Mouse (Mus musculus): Measurements from ENCODE around the gene Plekha8. TPM values are rescaled to one million over a fixed set of nuclear protein-coding genes. Genes with fewer than 3 reads are reported as not detected.
A peak's percentile ranks its signal among the peaks of the same experiment; 100 is the strongest.

The Plekha8 gene
- polyA plus RNA-seq, 1 experiment from 2014 or later, result 13.9 TPM

DNA sequence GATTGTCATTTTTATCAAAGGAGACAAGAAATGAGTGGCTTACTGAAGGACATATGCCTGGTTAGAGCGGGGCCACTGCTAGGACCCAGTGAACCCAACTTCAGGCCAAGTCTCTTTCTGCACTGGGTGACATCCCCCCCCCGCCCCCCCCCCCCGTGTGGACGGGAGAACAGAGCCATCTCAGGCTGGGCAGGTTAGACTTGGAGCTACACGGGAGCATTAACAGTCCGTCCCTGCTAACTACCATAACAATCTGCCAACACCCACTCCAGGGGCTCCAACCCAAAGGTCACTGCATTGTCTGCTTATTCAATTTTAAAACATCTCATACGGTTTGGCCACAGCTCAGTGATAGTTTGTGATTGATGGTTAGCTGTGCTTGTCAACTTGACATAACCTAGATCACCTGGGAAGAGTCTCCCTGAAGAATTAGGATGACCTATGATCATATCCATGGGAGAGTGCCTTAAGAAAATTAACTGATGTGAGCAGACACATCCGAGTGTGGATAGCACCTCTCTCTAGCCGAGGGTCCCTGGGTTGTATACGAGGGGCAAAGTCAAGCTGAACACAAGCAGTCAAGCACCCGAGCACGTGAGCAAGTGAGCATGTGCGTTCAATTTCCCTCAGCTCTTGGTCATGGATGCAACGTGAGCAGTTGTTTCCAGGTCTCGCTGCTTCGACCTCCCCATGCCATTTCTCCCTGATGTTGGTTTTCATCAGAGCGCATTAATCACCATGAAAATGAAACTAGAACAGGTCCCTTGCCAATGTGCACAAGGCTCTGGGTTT is 32.7 kb upstream of the Plekha8 start:
- Histone ChIP-seq H3K4me2 (no peak overlapping the region), H3K27ac (ENCODE audit: poor library complexity, severe bottlenecking) (no peak overlapping the region)
- 70% methylated on average over 17 of the region's 17 CpGs for WGBS

GRCm38 (mm10) chr6:54563561-54563960 is 31.4 kb upstream of the Plekha8 start:
- Histone ChIP-seq H3K9me3 (replicated peaks) (no peaks in the 10 kb centered on the region), H3K4me1 (replicated peaks) (peaks cover 11% of the 10 kb centered on the region), H3K36me3 (no peaks in the 10 kb centered on the region), H3K4me3 (no peak overlapping the region), H3K9ac (no peak overlapping the region), H3K27ac (ENCODE audit: poor library complexity, severe bottlenecking) (no peak overlapping the region), H3K4me2 (no peak overlapping the region), H3K27me3 (replicated peaks) (peaks cover 19% of the 10 kb centered on the region)
- WGBS, result 94% methylated on average over 4 of the region's 4 CpGs
- no peak for ATAC-seq (ENCODE audit: insufficient number of reproducible peaks, low FRiP score)

More for the DNA sequence above, 32.7 kb upstream of the Plekha8 start:
- no peak for ATAC-seq (ENCODE audit: insufficient number of reproducible peaks, low FRiP score)
- H3K9ac ChIP-seq, result no peak overlapping the region
- peaks cover 16% of the 10 kb centered on the region for H3K27me3 ChIP-seq (replicated peaks)
- H3K9me3 ChIP-seq (replicated peaks), result no peaks in the 10 kb centered on the region
- peaks cover 11% of the 10 kb centered on the region for H3K4me1 ChIP-seq (replicated peaks)
- H3K4me3 ChIP-seq, result no peak overlapping the region
- peaks cover 3% of the 10 kb centered on the region; the same call in 1 of the 2 replicates for H3K36me3 ChIP-seq

GRCm38 (mm10) chr6:54564506-54564991 is 30.4 kb upstream of the Plekha8 start:
- Histone ChIP-seq H3K27ac (ENCODE audit: poor library complexity, severe bottlenecking) (no peak overlapping the region), H3K36me3 (no peaks in the 10 kb centered on the region), H3K9ac (no peak overlapping the region), H3K27me3 (replicated peaks) (peaks cover 19% of the 10 kb centered on the region), H3K4me3 (no peak overlapping the region), H3K4me2 (peak overlapping the region; percentile 96), H3K9me3 (replicated peaks) (no peaks in the 10 kb centered on the region), H3K4me1 (replicated peaks) (peaks cover 11% of the 10 kb centered on the region)
- no peak for ATAC-seq (ENCODE audit: insufficient number of reproducible peaks, low FRiP score)
- whole genome bisulfite sequencing, result 58% methylated on average over 9 of the region's 9 CpGs

DNA sequence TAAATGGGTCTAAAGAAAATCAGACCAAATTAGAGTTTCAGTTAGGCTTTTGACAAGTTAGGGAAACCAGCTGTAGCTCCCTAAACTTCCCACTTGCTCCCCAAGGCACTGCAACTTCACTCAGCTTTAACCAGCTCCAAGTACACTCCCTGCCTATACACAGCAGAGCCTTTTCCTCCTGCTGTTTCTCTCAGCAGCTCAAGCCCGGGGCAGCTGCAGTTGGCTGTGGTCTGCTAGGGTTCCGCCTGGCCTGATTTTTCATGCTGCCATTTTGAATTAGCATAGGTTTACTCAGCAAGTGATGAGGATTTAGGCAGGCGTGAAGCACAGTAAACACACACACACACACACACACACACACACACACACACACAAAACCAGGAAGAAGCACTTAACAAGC is 29.9 kb upstream of the Plekha8 start:
- Histone ChIP-seq H3K27me3 (replicated peaks) (peaks cover 15% of the 10 kb centered on the region), H3K9me3 (replicated peaks) (no peaks in the 10 kb centered on the region), H3K4me1 (replicated peaks) (peaks cover 11% of the 10 kb centered on the region), H3K27ac (ENCODE audit: poor library complexity, severe bottlenecking) (no peak overlapping the region), H3K4me3 (peak overlapping the region; percentile 65), H3K4me2 (peak overlapping the region; percentile 96), H3K9ac (no peak overlapping the region), H3K36me3 (no peaks in the 10 kb centered on the region)
- 46% methylated on average over 3 of the region's 3 CpGs for WGBS
- ATAC-seq (ENCODE audit: insufficient number of reproducible peaks, low FRiP score), result no peak

DNA sequence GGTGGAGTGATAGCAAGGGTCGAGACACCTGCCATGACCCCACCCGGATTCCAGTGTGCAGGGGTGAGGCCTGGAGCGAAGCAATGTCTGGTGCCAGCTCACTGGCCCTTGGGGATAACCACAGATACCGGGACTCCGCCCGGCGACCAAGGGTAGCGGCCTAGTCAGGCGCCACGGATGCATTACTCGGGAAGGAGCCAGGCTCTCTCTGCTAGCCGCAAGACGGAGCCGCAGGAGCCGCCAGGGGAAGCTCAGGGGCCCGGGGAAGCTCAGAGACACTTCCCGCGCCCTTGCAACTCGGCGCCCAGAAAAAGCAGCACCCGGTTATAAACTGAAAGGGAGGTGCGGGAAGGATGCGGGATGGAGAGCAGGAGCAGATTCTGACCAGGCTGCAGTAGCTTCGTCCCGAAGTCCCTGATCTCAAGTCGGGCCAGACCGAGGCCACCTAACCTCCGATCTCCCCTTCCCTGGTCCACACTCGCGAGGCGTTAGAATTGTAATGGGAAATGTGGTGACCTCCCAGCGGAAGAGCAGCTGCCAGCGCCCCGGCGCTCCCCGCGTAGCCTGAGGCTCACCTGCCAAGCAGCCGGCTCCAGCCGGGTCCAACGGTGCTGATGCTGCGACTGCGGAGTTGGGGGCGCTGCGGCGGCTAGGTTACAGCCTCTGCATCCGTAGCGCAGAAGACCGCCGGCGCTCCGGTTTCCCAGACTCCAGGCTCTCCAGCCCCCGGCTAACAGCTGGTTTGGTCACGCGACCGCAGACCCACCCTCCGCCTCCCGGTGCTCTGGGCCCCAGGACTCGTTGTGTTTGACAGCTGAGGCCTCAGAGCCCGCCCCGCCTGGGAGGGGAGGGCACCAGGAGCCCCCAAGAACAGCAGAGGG is 29.0 kb upstream of the Plekha8 start, which contains the start of gene Scrn1:
Scrn1 (minus strand) TSS at position 825 of the 881 bp plus-strand sequence.
- no peaks in the 10 kb centered on the region for H3K36me3 ChIP-seq
- H3K4me2 ChIP-seq, result peak within 1 kb of the TSS; percentile 96
- H3K9ac ChIP-seq, result peak within 1 kb of the TSS; percentile 77
- H3K4me3 ChIP-seq, result peak within 1 kb of the TSS; percentile 65
- 1% methylated on average over 60 of the region's 60 CpGs for WGBS
- peak within 1 kb of the TSS; percentile 56 for H3K27ac ChIP-seq (ENCODE audit: poor library complexity, severe bottlenecking)
- no peaks in the 10 kb centered on the region for H3K9me3 ChIP-seq (replicated peaks)
- peaks cover 11% of the 10 kb centered on the region for H3K4me1 ChIP-seq (replicated peaks)
- peak; percentile 74 for ATAC-seq (ENCODE audit: insufficient number of reproducible peaks, low FRiP score)
- H3K27me3 ChIP-seq (replicated peaks), result peaks cover 14% of the 10 kb centered on the region

- H3K4me3 ChIP-seq, result peak overlapping the region; percentile 65
- WGBS, result 13% methylated on average over 6 of the region's 6 CpGs
- H3K4me2 ChIP-seq, result peak overlapping the region; percentile 96
- no peaks in the 10 kb centered on the region for H3K9me3 ChIP-seq (replicated peaks)
- no peak for ATAC-seq (ENCODE audit: insufficient number of reproducible peaks, low FRiP score)
- peak overlapping the region; percentile 77; the same call in 1 of the 2 replicates for H3K9ac ChIP-seq
- H3K36me3 ChIP-seq, result no peaks in the 10 kb centered on the region
- no peak overlapping the region for H3K27ac ChIP-seq (ENCODE audit: poor library complexity, severe bottlenecking)
- peaks cover 11% of the 10 kb centered on the region for H3K4me1 ChIP-seq (replicated peaks)
- peaks cover 14% of the 10 kb centered on the region for H3K27me3 ChIP-seq (replicated peaks)
These were observed 28.4 kb upstream of the Plekha8 start for GRCm38 (mm10) chr6:54566546-54566919.

DNA sequence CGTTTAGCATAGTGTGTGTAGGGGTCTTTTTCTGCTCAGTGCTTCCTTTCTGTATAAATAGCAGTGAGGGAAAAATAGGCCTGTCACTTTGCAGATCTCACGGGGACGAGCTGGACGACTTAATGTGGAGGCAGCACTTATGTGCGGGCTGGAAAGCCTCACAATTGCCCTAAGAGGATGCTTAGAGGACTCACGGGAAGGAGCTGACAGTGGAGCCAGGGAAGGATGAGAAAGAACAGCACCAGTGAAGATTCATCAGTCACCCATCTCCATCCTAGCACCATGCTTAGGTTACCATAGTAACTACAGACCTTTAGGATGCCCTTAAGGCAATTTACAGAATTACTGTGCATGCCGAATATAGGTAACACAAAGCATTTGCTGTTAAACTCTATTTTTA is 25.1 kb upstream of the Plekha8 start:
- no peaks in the 10 kb centered on the region for H3K36me3 ChIP-seq
- no peak overlapping the region for H3K27ac ChIP-seq (ENCODE audit: poor library complexity, severe bottlenecking)
- H3K4me1 ChIP-seq (replicated peaks), result peaks cover 13% of the 10 kb centered on the region; the same call in 1 of the 2 replicates
- WGBS, result 33% methylated on average over 7 of the region's 7 CpGs
- no peaks in the 10 kb centered on the region for H3K9me3 ChIP-seq (replicated peaks)
- H3K4me3 ChIP-seq, result no peak overlapping the region
- peaks cover 7% of the 10 kb centered on the region for H3K27me3 ChIP-seq (replicated peaks)
- no peak for ATAC-seq (ENCODE audit: insufficient number of reproducible peaks, low FRiP score)
- H3K9ac ChIP-seq, result no peak overlapping the region
- H3K4me2 ChIP-seq, result no peak overlapping the region

GRCm38 (mm10) chr6:54573218-54573955 is 21.5 kb upstream of the Plekha8 start:
- H3K9me3 ChIP-seq (replicated peaks), result no peaks in the 10 kb centered on the region
- H3K4me2 ChIP-seq, result no peak overlapping the region
- H3K27ac ChIP-seq (ENCODE audit: poor library complexity, severe bottlenecking), result no peak overlapping the region
- H3K36me3 ChIP-seq, result peaks cover 8% of the 10 kb centered on the region
- no peak overlapping the region for H3K9ac ChIP-seq
- no peaks in the 10 kb centered on the region for H3K27me3 ChIP-seq (replicated peaks)
- ATAC-seq (ENCODE audit: insufficient number of reproducible peaks, low FRiP score), result no peak; the same call in 1 of the 2 replicates
- 40% methylated on average over 6 of the region's 6 CpGs for WGBS
- 0 out of 2 replicates have a peak, but pooled peaks cover 7% of the 10 kb centered on the region for H3K4me1 ChIP-seq (replicated peaks)
- no peak overlapping the region for H3K4me3 ChIP-seq

DNA sequence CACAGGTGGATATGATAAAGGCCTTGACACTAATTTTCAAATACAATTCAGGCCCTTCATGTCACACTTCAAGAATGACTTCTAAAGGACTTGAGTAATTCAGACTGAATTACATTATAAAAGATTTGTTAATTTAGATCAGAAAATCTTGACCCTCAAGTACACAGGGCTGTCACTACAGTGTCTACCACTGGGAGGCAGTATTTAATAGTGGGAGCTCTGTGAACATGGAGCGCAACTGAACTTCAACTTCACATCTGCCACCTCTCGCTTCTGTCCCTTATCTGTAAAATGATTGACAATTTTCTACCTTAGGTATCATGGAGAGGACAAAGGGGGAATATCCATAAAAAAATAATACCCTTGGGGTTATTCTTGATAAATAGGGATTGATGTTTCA is 8.7 kb upstream of the Plekha8 start:
- Histone ChIP-seq H3K27me3 (replicated peaks) (no peaks in the 10 kb centered on the region), H3K4me1 (replicated peaks) (peaks cover 2% of the 10 kb centered on the region; the same call in 1 of the 2 replicates), H3K36me3 (peaks cover 25% of the 10 kb centered on the region), H3K9ac (no peak overlapping the region), H3K4me2 (no peak overlapping the region), H3K4me3 (no peak overlapping the region), H3K9me3 (replicated peaks) (no peaks in the 10 kb centered on the region), H3K27ac (ENCODE audit: poor library complexity, severe bottlenecking) (no peak overlapping the region)
- ATAC-seq (ENCODE audit: insufficient number of reproducible peaks, low FRiP score), result no peak
- 15% methylated on average over 2 of the region's 2 CpGs for WGBS

- Histone ChIP-seq H3K27me3 (replicated peaks) (no peaks in the 10 kb centered on the region), H3K27ac (ENCODE audit: poor library complexity, severe bottlenecking) (no peak overlapping the region), H3K4me2 (no peak overlapping the region), H3K9ac (no peak overlapping the region), H3K4me1 (replicated peaks) (peaks cover 9% of the 10 kb centered on the region), H3K9me3 (replicated peaks) (no peaks in the 10 kb centered on the region), H3K36me3 (peaks cover 20% of the 10 kb centered on the region), H3K4me3 (no peak overlapping the region)
- WGBS, result 75% methylated on average over 8 of the region's 8 CpGs
- no peak for ATAC-seq (ENCODE audit: insufficient number of reproducible peaks, low FRiP score)
These were observed 8.0 kb upstream of the Plekha8 start for GRCm38 (mm10) chr6:54586911-54587310.

Data from heart, embryonic 12.5 days (tissue).